Mouse (Mus musculus) myocyte (in vitro differentiated cells): ENCODE data around the gene Tgfb3.

Experiments
- CEBPB ChIP-seq: IDR thresholded peaks from 2 replicates; pipeline ENCODE4 v1.6.1; 2011; ENCODE audit warnings: mild to moderate bottlenecking, moderate library complexity; ENCODE audit not compliant: poor library complexity, insufficient read depth, severe bottlenecking
- E2F4 ChIP-seq: IDR thresholded peaks from one replicate; pipeline ENCODE4 v1.6.1; 2011; ENCODE audit warnings: mild to moderate bottlenecking, control low read depth, moderate library complexity; ENCODE audit not compliant: insufficient read depth
- MAX ChIP-seq: IDR thresholded peaks from one replicate; pipeline ENCODE4 v1.6.1; 2011; ENCODE audit warnings: low read depth, mild to moderate bottlenecking, control low read depth
- MYOD1 ChIP-seq, 3 experiments: IDR thresholded peaks; one replicate each; pipeline ENCODE4 v1.6.1; 2011; ENCODE audit warnings: control low read depth in 2 of 3, low read depth in 2 of 3, mild to moderate bottlenecking in 2 of 3, moderate library complexity in 1 of 3; ENCODE audit not compliant: insufficient read length in 2 of 3, control insufficient read depth in 1 of 3
- POLR2A ChIP-seq: IDR thresholded peaks from one replicate; pipeline ENCODE4 v1.6.1; 2011; ENCODE audit warnings: low read depth, mild to moderate bottlenecking, control low read depth, moderate library complexity; ENCODE audit not compliant: insufficient read length
- POLR2AphosphoS2 ChIP-seq: IDR thresholded peaks from one replicate; pipeline ENCODE4 v1.6.1; 2011; ENCODE audit warnings: low read depth, control low read depth; ENCODE audit not compliant: insufficient read length
- REST ChIP-seq: IDR thresholded peaks from one replicate; pipeline ENCODE4 v1.6.1; 2011; ENCODE audit warnings: mild to moderate bottlenecking, control low read depth, moderate library complexity; ENCODE audit not compliant: insufficient read depth, insufficient read length
- SRF ChIP-seq: IDR thresholded peaks from one replicate; pipeline ENCODE4 v1.6.1; 2011; ENCODE audit warnings: low read depth; ENCODE audit not compliant: control insufficient read depth, insufficient read length
- TCF12 ChIP-seq: IDR thresholded peaks from one replicate; pipeline ENCODE4 v1.6.1; 2011; ENCODE audit warnings: mild to moderate bottlenecking, control low read depth; ENCODE audit not compliant: poor library complexity, insufficient read depth, severe bottlenecking
- TCF3 ChIP-seq: IDR thresholded peaks from one replicate; pipeline ENCODE4 v1.6.1; 2011; ENCODE audit warnings: low read depth, control low read depth; ENCODE audit not compliant: insufficient read length
- USF1 ChIP-seq: IDR thresholded peaks from one replicate; pipeline ENCODE4 v1.6.1; 2011; ENCODE audit warnings: low read depth, mild to moderate bottlenecking, control low read depth, moderate library complexity

DNA sequence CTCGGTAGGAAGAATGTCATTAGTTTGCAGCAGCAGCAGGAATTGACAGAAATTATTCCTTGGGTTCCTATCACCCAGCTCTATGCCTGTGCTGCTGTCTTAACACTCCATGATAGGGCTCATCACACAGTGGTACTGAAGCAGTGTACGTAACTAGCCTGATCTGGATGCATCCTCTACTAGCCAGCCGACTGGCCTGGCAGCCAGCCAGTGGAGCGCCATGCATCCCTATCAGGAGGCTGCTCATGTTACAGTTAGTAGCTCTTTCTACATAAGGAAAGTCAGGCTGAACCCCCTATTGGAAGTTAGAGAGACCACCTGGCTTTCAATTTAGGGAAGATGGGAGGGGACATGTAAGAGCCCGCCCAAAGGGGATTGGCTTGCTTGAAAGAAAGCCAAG lies 51.8 kb downstream of the Tgfb3 start:
- TF ChIP-seq E2F4 (no peak), POLR2A (no peak), USF1 (no peak), MAX (no peak), MYOD1 (IDR thresholded peaks at IDR 0.05; ENCODE audit: control insufficient read depth in 1 of 3, insufficient read length in 2 of 3, low read depth in 2 of 3) (no peak), POLR2AphosphoS2 (no peak), TCF12 (no peak), REST (no peak), CEBPB (no peak), TCF3 (no peak), SRF (no peak)
